Mouse (Mus musculus) 416B (cell line): ENCODE measurements around the gene Aplp1.
A peak's percentile ranks its signal among the peaks of the same experiment; 100 is the strongest.
"Not testable (repeated sequence)": the region's sequence is repeated elsewhere in the genome, so short reads cannot be mapped to it uniquely, and the experiment has no call there.

Experiments used
- DNase-seq: peaks from one replicate; pipeline ENCODE4 v3.0.0; 2011; ENCODE audit warnings: low read depth

The Aplp1 gene

GRCm38 (mm10) chr7:30444971-30445751, at the start of gene Aplp1:
Gene Aplp1, minus strand, starts transcription at chr7:30445535.
- DNase-seq: no peak

DNA sequence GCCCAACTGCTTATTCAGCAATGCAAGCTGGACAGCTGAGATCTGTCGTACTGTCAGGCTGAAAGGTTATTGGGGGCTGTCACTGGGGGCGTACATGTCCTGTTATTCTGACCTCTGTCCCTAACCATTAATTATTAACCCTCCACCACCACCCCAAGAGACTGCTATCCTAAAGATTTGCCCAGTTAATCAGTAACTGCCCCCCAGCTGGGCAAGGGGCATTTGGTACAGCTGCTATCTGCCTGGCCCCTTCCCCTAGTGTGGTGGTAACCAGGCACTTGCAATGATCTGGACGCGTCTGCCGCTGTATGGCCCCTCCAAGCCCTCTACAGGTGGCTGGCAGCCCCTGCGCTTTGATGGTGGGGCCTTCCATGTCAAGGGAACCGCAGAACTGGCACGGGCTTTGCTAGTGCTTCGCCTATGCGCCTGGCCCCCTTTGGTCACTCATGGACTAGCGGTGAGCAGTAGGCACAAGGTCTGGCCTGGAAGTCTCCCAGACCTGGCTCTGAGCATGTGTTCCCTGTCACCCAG, 48.1 kb upstream of the Aplp1 start, which contains the start of gene Prodh2:
Gene Prodh2, plus strand, starts transcription at position 222 of the 531 bp plus-strand sequence.
- no peak for DNase-seq

- DNase-seq: peak; percentile 75
Measured at GRCm38 (mm10) chr7:30492765-30493164, 47.4 kb upstream of the Aplp1 start.

DNA sequence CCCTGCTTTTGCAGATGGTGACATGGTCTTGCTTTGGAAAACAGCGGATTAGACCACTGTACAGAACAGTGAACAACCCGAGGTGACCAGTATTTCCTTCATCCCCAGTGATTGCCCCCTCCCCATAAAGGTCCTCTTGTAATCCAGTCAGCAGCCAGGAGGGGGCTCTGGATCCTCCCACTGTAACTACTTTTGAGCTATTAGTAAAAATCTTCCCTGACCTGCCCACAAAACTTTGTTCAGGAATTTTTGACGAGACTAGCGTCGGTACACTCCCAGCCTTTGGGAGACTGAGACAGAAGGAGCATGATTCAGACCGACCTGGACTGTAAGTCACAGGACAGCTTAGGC, 45.6 kb upstream of the Aplp1 start:
- no peak for DNase-seq

DNA sequence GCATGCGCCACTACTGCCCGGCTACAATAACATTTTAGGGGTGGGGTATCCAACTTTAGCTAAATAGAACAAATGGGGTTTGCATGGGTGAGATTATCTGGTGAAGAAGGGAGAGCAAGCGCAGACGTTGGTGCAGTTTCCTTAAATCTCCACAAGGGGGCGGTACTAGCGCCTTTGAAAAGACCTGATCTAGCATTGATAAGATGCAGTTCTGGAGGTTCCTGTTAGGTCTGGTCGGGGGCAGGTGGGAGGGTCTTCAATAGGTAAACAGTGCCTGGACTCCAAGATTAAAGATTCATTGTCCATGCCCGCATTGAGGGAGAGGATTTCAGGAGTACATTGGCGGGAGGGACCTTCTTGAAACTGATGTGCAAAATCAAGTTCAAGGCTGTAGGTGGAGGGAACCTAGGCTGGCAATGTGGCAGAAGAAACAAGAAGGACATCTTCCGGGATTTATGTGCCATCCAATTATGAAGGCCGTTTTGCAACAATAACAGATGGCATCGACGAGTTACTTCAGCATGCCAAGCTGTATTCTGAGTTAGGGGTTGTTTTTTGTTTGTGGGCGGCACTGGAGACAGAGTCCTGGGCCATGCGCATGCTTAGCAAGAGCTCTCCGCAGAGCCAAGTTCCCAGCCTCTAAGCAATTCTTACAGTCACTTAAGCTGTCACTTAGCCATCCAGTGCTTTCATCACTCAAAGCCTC, 45.1 kb upstream of the Aplp1 start:
- peak; percentile 56 for DNase-seq

GRCm38 (mm10) chr7:30484250-30484649, 38.9 kb upstream of the Aplp1 start:
- DNase-seq: peak; percentile 21

- no peak for DNase-seq
Measured at GRCm38 (mm10) chr7:30477415-30478381, 32.4 kb upstream of the Aplp1 start.

- not testable (repeated sequence) for DNase-seq
Measured at GRCm38 (mm10) chr7:30476136-30476535, 30.8 kb upstream of the Aplp1 start.

DNA sequence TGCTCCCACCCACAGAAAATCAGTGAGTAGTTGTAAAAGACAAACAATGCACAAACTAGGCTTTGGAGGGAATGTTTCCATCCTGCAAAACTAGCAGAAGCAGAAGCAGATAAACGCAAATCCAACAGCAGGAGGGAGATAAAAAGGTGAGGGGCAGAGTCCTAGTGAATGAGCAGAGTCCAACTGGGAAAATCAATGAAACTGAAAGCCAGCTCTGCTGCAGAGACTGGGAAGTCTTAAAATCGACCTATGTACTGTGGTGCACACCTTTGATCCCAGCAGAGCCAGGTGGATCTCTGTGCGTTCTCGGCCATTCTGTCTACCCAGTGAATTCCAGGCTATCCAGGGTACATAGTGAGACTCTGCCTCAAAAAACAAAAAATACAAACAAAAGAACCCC, 29.7 kb upstream of the Aplp1 start:
- no peak for DNase-seq

DNA sequence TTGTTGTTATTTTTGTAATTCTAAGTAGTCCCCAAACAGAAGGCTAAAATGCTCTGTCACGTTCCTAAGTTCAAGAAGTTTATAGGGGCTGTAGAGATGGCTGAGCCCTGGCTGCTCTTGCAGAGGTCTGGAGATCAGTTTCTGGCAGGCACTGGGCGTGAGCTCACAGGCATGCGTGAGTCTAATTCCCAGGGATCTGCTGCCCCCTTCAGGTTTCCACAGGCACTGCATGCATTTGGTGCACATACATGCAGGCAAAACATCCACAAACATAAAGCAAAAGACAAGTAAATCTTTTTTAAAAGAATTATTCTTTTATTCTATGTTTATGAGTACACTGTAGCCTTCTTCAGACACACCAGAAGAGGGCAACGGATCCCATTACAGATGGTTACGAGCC, 27.1 kb upstream of the Aplp1 start:
- peak; percentile 75 for DNase-seq

DNA sequence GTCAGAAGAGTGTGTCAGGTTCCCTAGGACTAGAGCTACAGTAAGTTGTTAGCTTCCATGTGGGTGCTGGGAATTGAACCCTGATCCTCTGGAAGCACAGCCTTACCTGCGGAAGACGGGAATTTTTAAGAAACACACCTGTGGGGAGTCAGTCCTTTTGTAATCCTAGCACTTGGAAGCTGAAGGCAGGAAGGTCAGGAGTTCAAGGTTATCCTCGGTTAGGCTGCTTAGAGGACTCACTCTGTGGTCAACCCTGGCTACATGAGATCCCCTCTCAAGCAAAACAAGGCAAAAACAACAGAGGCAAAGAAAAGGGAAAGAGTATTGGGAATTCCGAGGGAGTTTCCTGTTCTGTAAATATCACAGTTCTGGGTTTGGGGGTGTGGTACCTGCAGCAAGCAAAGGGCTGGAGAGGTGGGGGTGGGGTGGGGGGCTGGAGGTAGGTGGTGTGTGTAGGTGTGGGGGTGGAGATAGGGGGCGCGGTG, 19.5 kb upstream of the Aplp1 start:
- DNase-seq: no peak

DNA sequence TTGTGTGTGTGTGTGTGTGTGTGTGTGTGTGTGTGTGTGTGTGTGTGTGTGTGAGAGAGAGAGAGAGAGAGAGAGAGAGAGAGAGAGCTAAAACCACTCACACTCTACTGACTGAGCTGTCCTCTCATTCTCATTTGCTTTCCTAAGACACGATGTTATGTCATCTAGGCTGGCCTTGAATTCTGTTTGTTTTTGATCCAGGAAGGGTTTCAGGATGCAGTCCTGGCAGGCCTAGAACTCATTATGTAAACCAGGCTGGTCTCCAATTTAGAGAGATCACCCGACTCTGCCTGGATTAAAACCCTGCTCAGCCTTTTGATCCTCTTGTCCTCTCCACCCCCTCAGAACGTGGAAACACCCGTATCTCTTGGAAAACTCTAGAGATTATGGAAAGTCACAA, 18.7 kb upstream of the Aplp1 start:
- no peak for DNase-seq

DNA sequence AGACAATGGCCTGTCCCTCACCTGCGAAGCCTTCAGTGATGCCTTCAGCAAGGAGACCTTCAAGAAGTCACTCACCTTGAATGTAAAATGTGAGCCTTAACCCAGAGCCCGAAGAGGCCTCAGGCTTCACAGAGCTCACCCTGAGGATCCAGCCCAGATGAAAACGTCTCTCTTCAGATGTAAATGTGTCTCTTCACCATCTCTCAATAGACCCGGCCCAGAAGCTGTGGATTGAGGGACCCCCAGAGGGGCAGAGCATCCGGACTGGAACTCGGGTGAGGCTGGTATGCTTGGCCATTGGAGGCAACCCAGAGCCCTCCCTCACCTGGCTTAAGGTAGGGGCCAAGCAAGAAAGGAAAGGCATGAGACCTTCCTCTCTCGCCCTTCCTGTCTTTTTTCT, 18.2 kb upstream of the Aplp1 start:
- DNase-seq: no peak

- DNase-seq: no peak
Measured at GRCm38 (mm10) chr7:30459484-30459883, 14.1 kb upstream of the Aplp1 start.

DNA sequence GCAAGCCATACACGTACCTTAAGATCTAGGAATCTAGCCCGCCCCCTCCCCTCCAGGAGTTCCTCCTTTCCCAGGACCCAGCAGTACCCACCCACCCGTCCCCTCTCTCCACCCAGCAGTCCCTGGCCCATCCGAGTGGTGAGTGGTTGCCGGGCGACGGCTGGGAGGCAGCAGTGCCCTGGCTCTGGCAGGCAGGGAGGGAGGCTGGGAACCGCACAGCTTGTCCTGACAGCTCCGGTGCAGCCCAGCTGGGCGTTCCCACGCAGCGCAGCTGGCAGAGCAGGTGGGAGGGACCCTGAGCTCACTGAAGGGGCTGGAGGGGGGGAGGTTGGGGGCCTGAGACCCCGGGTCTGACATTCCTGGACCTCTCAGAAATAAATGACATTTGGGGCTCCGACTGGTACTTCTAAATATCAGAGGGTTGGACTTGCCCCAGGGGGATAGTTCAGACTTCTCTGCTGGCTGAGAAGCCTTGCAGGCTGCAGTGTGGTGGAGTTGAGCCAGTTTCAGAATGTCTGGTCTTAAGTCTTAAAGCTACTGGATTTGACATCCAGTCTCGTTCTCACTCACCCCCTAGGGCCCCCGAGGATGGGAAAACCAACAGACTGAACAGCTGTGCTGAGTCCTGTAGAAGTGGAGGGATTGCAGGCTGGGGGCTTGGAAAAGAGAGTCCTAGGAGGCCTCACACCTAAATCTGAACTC, 12.4 kb upstream of the Aplp1 start, which contains the start of the genes Kirrel2 and Nphs1:
Gene Kirrel2, minus strand, starts transcription at position 62 of the 702 bp plus-strand sequence.
Gene Nphs1, plus strand, starts transcription at position 687 of the 702 bp plus-strand sequence.
- DNase-seq: no peak

- no peak for DNase-seq
Measured at GRCm38 (mm10) chr7:30456911-30457628, 11.7 kb upstream of the Aplp1 start.

GRCm38 (mm10) chr7:30456487-30456886, 11.2 kb upstream of the Aplp1 start:
- no peak for DNase-seq

DNA sequence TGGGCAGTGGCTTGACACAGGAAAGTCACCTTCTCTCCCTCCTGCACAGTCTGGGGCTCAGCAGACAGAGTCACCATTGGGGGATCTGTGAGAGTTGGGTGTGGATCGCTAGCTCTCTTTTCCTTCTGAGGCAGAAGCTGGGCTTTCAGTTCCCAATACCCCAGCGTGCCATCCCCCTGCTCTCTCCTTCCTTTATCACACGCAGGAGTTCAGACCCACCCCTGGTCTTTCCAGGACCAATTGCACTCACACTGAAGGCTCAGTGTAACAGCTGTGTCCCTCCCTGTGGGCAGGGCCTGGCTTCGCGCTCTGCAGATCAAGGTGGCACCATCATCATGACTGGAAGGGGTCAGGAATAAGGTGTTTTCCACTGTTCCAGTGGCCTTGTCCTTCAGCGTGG, 8.9 kb upstream of the Aplp1 start:
- peak; percentile 33 for DNase-seq

DNA sequence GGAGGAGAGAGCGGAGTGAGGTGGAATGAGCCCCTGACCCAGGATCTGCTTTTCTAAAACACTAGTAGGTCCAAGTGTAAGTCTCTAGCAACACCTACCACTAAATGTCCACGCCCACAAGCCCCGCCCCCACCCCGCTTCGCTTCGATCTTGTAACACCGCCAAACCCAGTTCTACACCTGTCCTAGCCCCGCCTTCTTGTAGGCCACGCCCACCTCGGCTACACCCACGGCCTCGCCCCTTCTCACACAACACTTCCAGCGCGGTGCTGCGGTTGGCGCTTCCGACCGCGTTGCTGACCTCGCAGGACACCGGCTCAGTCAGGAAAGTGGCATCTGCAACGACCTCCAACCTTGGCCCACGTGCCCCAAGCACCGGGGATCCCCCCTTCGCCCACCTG, 8.4 kb upstream of the Aplp1 start:
- DNase-seq: peak; percentile 76

- DNase-seq: no peak
Measured at GRCm38 (mm10) chr7:30453327-30453726, 8.0 kb upstream of the Aplp1 start.
